9 mouse cellular contexts compared by ENCODE assay signal in the genomic region with DNA sequence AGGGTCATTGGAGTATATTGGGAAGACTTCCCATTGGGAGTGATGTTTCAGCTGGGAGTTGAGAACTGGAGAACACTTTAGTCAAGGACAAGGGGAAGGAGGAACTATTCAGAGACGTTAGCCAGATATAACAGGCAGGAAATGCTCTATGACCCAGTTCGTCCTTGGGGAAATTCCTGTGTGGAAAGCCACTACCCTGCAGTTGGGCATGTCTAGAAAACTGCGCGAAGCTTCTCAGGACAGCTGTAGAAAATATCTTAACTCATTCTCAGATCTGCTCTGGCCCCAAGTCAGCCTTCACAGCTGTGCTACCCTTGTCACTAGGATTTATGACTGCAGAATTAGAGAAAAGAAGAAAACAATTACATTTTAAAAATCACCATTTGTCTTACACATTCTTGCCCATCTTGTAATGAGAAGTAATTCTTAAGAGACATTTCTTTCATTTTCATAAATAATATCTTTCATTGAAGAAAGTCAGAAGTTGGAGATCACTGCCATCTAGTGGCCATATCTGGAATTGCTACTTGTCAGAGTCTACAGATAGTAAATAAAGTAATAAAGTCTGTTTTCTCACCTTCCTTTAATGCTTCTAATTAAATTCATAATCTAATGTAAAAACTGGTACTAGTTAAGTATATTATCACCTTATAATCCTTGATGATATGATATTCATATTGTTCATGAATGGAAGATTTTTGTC. TPM values are rescaled to one million over a fixed set of nuclear protein-coding genes. Genes with fewer than 3 reads are reported as not detected.
DNase-seq lines count a peak whose midpoint lies in the region; ATAC-seq and TF ChIP-seq lines count a peak whose summit lies in the region.
"Had no signal": no experiment of that assay in that cellular context is flagged by ENCODE, and none has a peak within 500 bp of the region (broad histone marks: within the 10 kb centered on the region; RNA-seq: fewer than 3 reads in every experiment).

No protein-coding gene starts in this region.

- H3K36me3 ChIP-seq in embryonic facial prominence, embryonic 11.5 days (replicated peaks; ENCODE audit: control insufficient read depth, insufficient read depth, low read depth, low read length) = no peaks in the 10 kb centered on the region
- no peaks in the 10 kb centered on the region for H3K36me3 ChIP-seq in embryonic facial prominence, embryonic 10.5 days (replicated peaks)
- H3K36me3 ChIP-seq in spleen, adult 2 months (ENCODE audit: control insufficient read depth, insufficient read depth, low read length) = no peaks in the 10 kb centered on the region
- H3K36me3 ChIP-seq in intestine, embryonic 15.5 days = no peaks in the 10 kb centered on the region
- H3K36me3 ChIP-seq: neural tube, embryonic 12.5 days had no signal

- DNase-seq in embryonic facial prominence, embryonic 11.5 days (ENCODE audit: low spot score) = peak; percentile 69
- no peak for DNase-seq in embryonic facial prominence, embryonic 10.5 days (ENCODE audit: low spot score)
- DNase-seq in spleen, adult 2 months (ENCODE audit: low read depth in 1 of 2, low spot score in 2 of 2) = peak; percentile 5 to 15
- DNase-seq in spleen, adult 12 weeks (ENCODE audit: low spot score) = no peak
- DNase-seq in embryo, embryonic 10.5 days (ENCODE audit: low spot score) = peak; percentile 65
- peak; percentile 59 for DNase-seq in lung, postnatal 14 days
- peak; percentile 14 for DNase-seq in thymus, postnatal 25 days

- TF ChIP-seq CTCF in spleen, adult 2 months (IDR thresholded peaks at IDR 0.05; ENCODE audit: extremely low read depth, insufficient read depth, insufficient read length, insufficient replicate concordance) = no peak

- no peak for ATAC-seq in embryonic facial prominence, embryonic 11.5 days (replicated peaks; ENCODE audit: insufficient number of reproducible peaks, low FRiP score, low TSS enrichment, low read depth)
- ATAC-seq in intestine, embryonic 15.5 days = peak; percentile 58; the same call in 1 of the 2 replicates

- H3K4me1 ChIP-seq in embryonic facial prominence, embryonic 11.5 days (ENCODE audit: control insufficient read depth, insufficient read depth, low read length) = no peaks in the 10 kb centered on the region
- H3K4me1 ChIP-seq in embryonic facial prominence, embryonic 10.5 days = no peaks in the 10 kb centered on the region
- H3K4me1 ChIP-seq in spleen, adult 2 months (ENCODE audit: control insufficient read depth, insufficient read depth, insufficient read length) = no peaks in the 10 kb centered on the region
- no peaks in the 10 kb centered on the region for H3K4me1 ChIP-seq in intestine, embryonic 15.5 days (replicated peaks)
- H3K4me1 ChIP-seq: neural tube, embryonic 12.5 days had no signal

- TF ChIP-seq POLR2A in spleen, adult 2 months (IDR thresholded peaks at IDR 0.05; ENCODE audit: low read depth, low read length) = no peak

- WGBS in embryonic facial prominence, embryonic 11.5 days = 11% methylated on average over 4 of the region's 4 CpGs
- 26% methylated on average over 4 of the region's 4 CpGs for WGBS in embryonic facial prominence, embryonic 10.5 days
- 31% methylated on average over 4 of the region's 4 CpGs for WGBS in spleen, adult 2 months
- WGBS in intestine, embryonic 15.5 days = 25% methylated on average over 4 of the region's 4 CpGs

- no peak overlapping the region for H3K27ac ChIP-seq in embryonic facial prominence, embryonic 11.5 days (replicated peaks; ENCODE audit: low read depth, low read length)
- no peak overlapping the region for H3K27ac ChIP-seq in embryonic facial prominence, embryonic 10.5 days (replicated peaks)
- H3K27ac ChIP-seq in spleen, adult 2 months (ENCODE audit: insufficient read depth, low read length) = no peak overlapping the region
- no peak overlapping the region for H3K27ac ChIP-seq in intestine, embryonic 15.5 days
- H3K27ac ChIP-seq: neural tube, embryonic 12.5 days had no signal

- no peak overlapping the region for H3K4me2 ChIP-seq in embryonic facial prominence, embryonic 11.5 days (ENCODE audit: low read depth, low read length)
- H3K4me2 ChIP-seq in intestine, embryonic 15.5 days (replicated peaks) = no peak overlapping the region
- H3K4me2 ChIP-seq: neural tube, embryonic 12.5 days had no signal

- no peaks in the 10 kb centered on the region for H3K27me3 ChIP-seq in embryonic facial prominence, embryonic 11.5 days (ENCODE audit: control insufficient read depth, insufficient read depth, low read length)
- H3K27me3 ChIP-seq in embryonic facial prominence, embryonic 10.5 days (replicated peaks; ENCODE audit: low read depth, poor library complexity, severe bottlenecking) = peaks cover 18% of the 10 kb centered on the region; the same call in 1 of the 2 replicates
- H3K27me3 ChIP-seq in spleen, adult 2 months (ENCODE audit: control insufficient read depth, insufficient read depth, low read length) = no peaks in the 10 kb centered on the region
- H3K27me3 ChIP-seq in intestine, embryonic 15.5 days (replicated peaks) = no peaks in the 10 kb centered on the region
- H3K27me3 ChIP-seq: neural tube, embryonic 12.5 days had no signal

- H3K4me3 ChIP-seq in embryonic facial prominence, embryonic 11.5 days (ENCODE audit: low read depth, low read length) = no peak overlapping the region
- no peak overlapping the region for H3K4me3 ChIP-seq in embryonic facial prominence, embryonic 10.5 days
- no peak overlapping the region for H3K4me3 ChIP-seq in spleen, adult 2 months (ENCODE audit: extremely low read depth, insufficient read depth, insufficient read length)
- H3K4me3 ChIP-seq in intestine, embryonic 15.5 days (replicated peaks) = no peak overlapping the region
- H3K4me3 ChIP-seq: neural tube, embryonic 12.5 days had no signal

- H3K9ac ChIP-seq in embryonic facial prominence, embryonic 11.5 days (replicated peaks; ENCODE audit: low read length) = no peak overlapping the region
- H3K9ac ChIP-seq in intestine, embryonic 15.5 days = no peak overlapping the region
- H3K9ac ChIP-seq: neural tube, embryonic 12.5 days had no signal

- no peaks in the 10 kb centered on the region for H3K9me3 ChIP-seq in embryonic facial prominence, embryonic 11.5 days (replicated peaks; ENCODE audit: control insufficient read depth, low read length)
- H3K9me3 ChIP-seq in embryonic facial prominence, embryonic 10.5 days = no peaks in the 10 kb centered on the region
- no peaks in the 10 kb centered on the region for H3K9me3 ChIP-seq in intestine, embryonic 15.5 days
- H3K9me3 ChIP-seq: neural tube, embryonic 12.5 days had no signal

RNA-seq across cellular contexts. Expression of gene Nxf2, which starts 51.2 kb away (rescaled TPM):
- polyA plus RNA-seq in embryonic facial prominence, embryonic 11.5 days (2014; fragmentation: Nextera tagmentation; extraction: Ambion mirVana) = 0.97 and 1.3 TPM in 2 replicates
- 0.55 and 0.59 TPM in 2 replicates for polyA plus RNA-seq in embryonic facial prominence, embryonic 10.5 days (2016; fragmentation: Nextera tagmentation; extraction: Ambion mirVana)
- 0.04 TPM in 1 of 2 replicates, not detected in the other for polyA plus RNA-seq in spleen, adult 2 months (2012; rRNA removed)
- polyA plus RNA-seq in intestine, embryonic 15.5 days (2015; fragmentation: Nextera tagmentation; extraction: Ambion mirVana) = 0.45 and 0.64 TPM in 2 replicates

Comparison
In these comparisons a context has a peak if more than half of its experiments do, and no peak if none do; other contexts are left out.
1. DNase-seq: peak in embryonic facial prominence, embryonic 11.5 days (single experiment), spleen, adult 2 months (2 of 2), embryo, embryonic 10.5 days (single experiment), lung, postnatal 14 days (single experiment) and thymus, postnatal 25 days (single experiment); none in embryonic facial prominence, embryonic 10.5 days (single experiment) and spleen, adult 12 weeks (single experiment).